Mouse (Mus musculus) kidney, adult 2 months (tissue): ENCODE measurements around the gene Ccdc120. TPM values are rescaled to one million over a fixed set of nuclear protein-coding genes. Genes with fewer than 3 reads are reported as not detected.
"Not testable (repeated sequence)": the region's sequence is repeated elsewhere in the genome, so short reads cannot be mapped to it uniquely, and the experiment has no call there.

Source experiments
- DNase-seq: peaks from one replicate; pipeline ENCODE4 v3.0.0; 2021
- H3K27ac ChIP-seq: fragments of 200-500 bp; 2 replicates; pipeline ENCODE4 v1.5.1; 2012; ENCODE audit warnings: low read depth, low read length, control low read depth, inconsistent platforms; ENCODE audit not compliant: insufficient read depth
- H3K27me3 ChIP-seq: fragments of 200-500 bp; replicated peaks from 2 replicates; pipeline ENCODE4 v1.6.1; 2012; ENCODE audit warnings: mild to moderate bottlenecking, moderate library complexity, low read length, inconsistent platforms; ENCODE audit not compliant: control insufficient read depth, insufficient read depth
- H3K36me3 ChIP-seq: fragments of 200-500 bp; 2 replicates; pipeline ENCODE4 v1.6.1; 2012; ENCODE audit warnings: mild to moderate bottlenecking, moderate library complexity, low read length, inconsistent platforms; ENCODE audit not compliant: control insufficient read depth, insufficient read depth
- H3K4me1 ChIP-seq: fragments of 200-500 bp; 2 replicates; pipeline ENCODE4 v1.6.1; 2011; ENCODE audit warnings: low read length; ENCODE audit not compliant: control insufficient read depth, insufficient read depth
- H3K4me3 ChIP-seq: fragments of 200-500 bp; 2 replicates; pipeline ENCODE4 v1.5.1; 2011; ENCODE audit warnings: mild to moderate bottlenecking, low read depth, low read length, control low read depth; ENCODE audit not compliant: insufficient read depth
- CTCF ChIP-seq: fragments of 200-500 bp; conservative IDR thresholded peaks from 2 replicates; pipeline ENCODE4 v1.5.1; 2011; ENCODE audit warnings: low read depth, mild to moderate bottlenecking, control low read depth, low read length, moderate library complexity, mixed read lengths; ENCODE audit not compliant: insufficient read depth, insufficient read length
- POLR2A ChIP-seq: fragments of 200-500 bp; IDR thresholded peaks from one replicate; pipeline ENCODE4 v1.6.1; 2011; ENCODE audit warnings: low read depth, low read length, control low read depth
- WGBS: fragments of 180-500 bp; shearing (Covaris S2); methylation state at CpG from one replicate; pipeline ENCODE4 v1.1.7; 2018; 5-methylcytosine and 5-hydroxymethylcytosine counted together
- polyA plus RNA-seq: library from polyadenylated mRNA; depleted of rRNA; stranded (reverse); fragments of >200 nt; gene quantifications from 2 replicates; pipeline ENCODE4 v1.2.3, GENCODE M21; 2012

The Ccdc120 gene
- polyA plus RNA-seq, 1 experiment = 8.3 TPM

GRCm38 (mm10) chrX:7721514-7722281, 29.0 kb downstream of the Ccdc120 start, which contains the start of gene Gm45208:
Gene Gm45208 (plus strand): TSS chrX:7722245.
- no peaks in the 10 kb centered on the region for H3K4me1 ChIP-seq
- DNase-seq = peak; percentile 84
- H3K4me3 ChIP-seq = peak within 1 kb of the TSS; percentile 97
- WGBS = 4% methylated on average over 22 of the region's 22 CpGs
- TF ChIP-seq CTCF (no peak), POLR2A (no peak)
- H3K27me3 ChIP-seq = no peaks in the 10 kb centered on the region
- no peaks in the 10 kb centered on the region for H3K36me3 ChIP-seq
- H3K27ac ChIP-seq = peak within 1 kb of the TSS; percentile 98

- not testable (repeated sequence) for H3K27ac ChIP-seq, H3K36me3 ChIP-seq, H3K27me3 ChIP-seq, H3K4me3 ChIP-seq, DNase-seq, H3K4me1 ChIP-seq
- 40% methylated on average over 1 of the region's 1 CpGs for WGBS
Measured at GRCm38 (mm10) chrX:7716058-7716457, 34.6 kb downstream of the Ccdc120 start.

GRCm38 (mm10) chrX:7714135-7714899, 36.4 kb downstream of the Ccdc120 start, which contains the start of gene Wdr45:
Gene Wdr45 (plus strand): TSS chrX:7714333.
- Histone ChIP-seq H3K27ac (peak within 1 kb of the TSS; percentile 93), H3K4me3 (peak within 1 kb of the TSS; percentile 59)
- WGBS = 0% methylated on average over 45 of the region's 60 CpGs
- not testable (repeated sequence) for H3K36me3 ChIP-seq, H3K4me1 ChIP-seq, H3K27me3 ChIP-seq
- DNase-seq = peak; percentile 98

DNA sequence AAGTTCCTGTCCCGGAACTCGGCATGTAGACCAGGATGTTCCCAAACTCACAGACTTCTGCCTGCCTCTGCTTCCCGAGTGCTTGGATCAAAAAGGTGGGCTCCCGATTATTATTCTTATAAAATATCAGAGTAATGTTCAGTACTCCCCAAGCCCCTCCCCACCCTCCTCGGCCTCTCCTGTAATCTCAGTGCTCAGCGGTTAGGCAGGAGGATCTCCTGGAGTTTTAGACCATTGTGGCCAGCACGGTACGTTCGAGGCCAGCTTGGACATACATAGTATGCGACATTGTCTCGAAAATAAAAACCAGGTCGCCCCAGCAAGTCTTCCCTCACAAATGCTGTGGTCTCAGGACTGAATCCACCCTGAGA, 37.0 kb downstream of the Ccdc120 start:
- not testable (repeated sequence) for H3K27me3 ChIP-seq, H3K4me1 ChIP-seq, H3K27ac ChIP-seq, H3K36me3 ChIP-seq, DNase-seq
- peak overlapping the region; percentile 59 for H3K4me3 ChIP-seq
- 2% methylated on average over 6 of the region's 12 CpGs for WGBS

- H3K4me1 ChIP-seq = peaks cover 6% of the 10 kb centered on the region
- H3K36me3 ChIP-seq = no peaks in the 10 kb centered on the region; the same call in 1 of the 2 replicates
- H3K27me3 ChIP-seq = no peaks in the 10 kb centered on the region
- DNase-seq = peak; percentile 94
- peak within 1 kb of the TSS; percentile 51 for H3K27ac ChIP-seq
- 2% methylated on average over 33 of the region's 33 CpGs for WGBS
- H3K4me3 ChIP-seq = peak within 1 kb of the TSS; percentile 85
- TF ChIP-seq CTCF (no peak), POLR2A (no peak)
Measured at GRCm38 (mm10) chrX:7696954-7697381, 53.7 kb downstream of the Ccdc120 start, which contains the start of gene Gpkow. Gene Gpkow (plus strand): TSS chrX:7697131.

- no peak for DNase-seq
- TF ChIP-seq CTCF (no peak), POLR2A (no peak)
- Histone ChIP-seq H3K4me1 (peaks cover 6% of the 10 kb centered on the region), H3K4me3 (no peak overlapping the region), H3K27me3 (no peaks in the 10 kb centered on the region), H3K27ac (no peak overlapping the region), H3K36me3 (no peaks in the 10 kb centered on the region; the same call in 1 of the 2 replicates)
- 28% methylated on average over 6 of the region's 6 CpGs for WGBS
Measured at GRCm38 (mm10) chrX:7696520-7696919, 54.2 kb downstream of the Ccdc120 start.

DNA sequence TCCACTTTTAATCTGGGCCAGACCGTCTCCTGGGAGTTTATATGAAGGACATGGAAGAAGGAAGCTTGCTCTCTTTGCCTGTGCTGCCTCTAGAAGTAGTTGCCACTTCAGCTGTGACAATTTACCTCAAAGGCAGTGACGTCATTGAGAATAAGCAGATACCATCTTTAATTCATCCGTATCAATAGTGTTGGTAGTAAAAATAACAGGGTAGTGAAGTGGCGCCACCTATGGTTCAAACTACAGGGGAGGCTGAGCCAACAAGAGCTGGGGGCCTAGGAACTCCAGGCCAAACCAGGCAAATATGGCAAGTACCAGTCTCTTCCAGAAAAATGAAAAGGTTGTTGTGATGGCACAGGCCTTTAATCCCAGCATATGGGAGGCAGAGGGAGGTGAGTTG, 57.8 kb downstream of the Ccdc120 start:
- Histone ChIP-seq H3K27me3 (no peaks in the 10 kb centered on the region), H3K36me3 (no peaks in the 10 kb centered on the region), H3K27ac (no peak overlapping the region), H3K4me1 (peaks cover 4% of the 10 kb centered on the region; the same call in 1 of the 2 replicates), H3K4me3 (no peak overlapping the region)
- DNase-seq = peak; percentile 43
- no peak for TF ChIP-seq POLR2A
- TF ChIP-seq CTCF = peak; percentile 58
- 23% methylated on average over 4 of the region's 4 CpGs for WGBS
